Mouse (Mus musculus): ENCODE measurements around the gene Yod1.

- TF ChIP-seq POLR2A (IDR thresholded peaks at IDR 0.05; ENCODE audit: borderline replicate concordance, low read depth, low read length) = no peak
- no peak for TF ChIP-seq CTCF (IDR thresholded peaks at IDR 0.05; ENCODE audit: low read depth, low read length)
Observed at GRCm38 (mm10) chr1:130762045-130762760, 45.1 kb downstream of the Yod1 start.
